Comparison of ENCODE assay signal across 9 mouse cellular contexts in genomic region chr5:144988340-144989060, GRCm38 (mm10). TPM values are rescaled to one million over a fixed set of nuclear protein-coding genes. Genes with fewer than 3 reads are reported as not detected.
DNase-seq lines count a peak whose midpoint lies in the region; ATAC-seq and TF ChIP-seq lines count a peak whose summit lies in the region.
"Had no signal": no experiment of that assay in that cellular context is flagged by ENCODE, and none has a peak within 500 bp of the region (broad histone marks: within the 10 kb centered on the region; RNA-seq: fewer than 3 reads in every experiment).

No protein-coding gene starts in this region.

- peak; percentile 96 for DNase-seq in 3T3-L1 (ENCODE audit: low read depth, low spot score)
- DNase-seq in cerebellum, adult 9-11 months = peak; percentile 36
- peak; percentile 52 for DNase-seq in heart, adult 8-10 months (ENCODE audit: low spot score)
- peak; percentile 39 for DNase-seq in limb, embryonic 14.5 days (ENCODE audit: low spot score)
- DNase-seq in retina, postnatal 1 day = peak; percentile 77

- H3K27me3 ChIP-seq in ES-Bruce4 (ENCODE audit: control insufficient read depth, insufficient read depth, low read length, poor library complexity, severe bottlenecking) = no peaks in the 10 kb centered on the region
- no peaks in the 10 kb centered on the region for H3K27me3 ChIP-seq in kidney, embryonic 15.5 days
- no peaks in the 10 kb centered on the region for H3K27me3 ChIP-seq in limb, embryonic 14.5 days (ENCODE audit: control insufficient read depth, insufficient read depth, low read length)

- peak; percentile 63; the same call in 1 of the 2 replicates for ATAC-seq in kidney, embryonic 15.5 days (replicated peaks; ENCODE audit: low FRiP score)
- peak; percentile 68; the same call in 1 of the 2 replicates for ATAC-seq in limb, embryonic 14.5 days (ENCODE audit: low FRiP score, low read depth)
- no peak for ATAC-seq in activated CD4-positive, CD25-positive, alpha-beta regulatory T cell, adult 4 months

- TF ChIP-seq POLR2A in ES-Bruce4 (IDR thresholded peaks at IDR 0.05; ENCODE audit: insufficient read depth, low read length) = no peak
- no peak for TF ChIP-seq POLR2A in limb, embryonic 14.5 days (IDR thresholded peaks at IDR 0.05; ENCODE audit: borderline replicate concordance, extremely low read depth, insufficient read depth, insufficient read length)

- H3K36me3 ChIP-seq in ES-Bruce4 (ENCODE audit: control insufficient read depth, insufficient read depth, low read length, poor library complexity, severe bottlenecking) = no peaks in the 10 kb centered on the region
- H3K36me3 ChIP-seq in kidney, embryonic 15.5 days = no peaks in the 10 kb centered on the region
- no peaks in the 10 kb centered on the region for H3K36me3 ChIP-seq in limb, embryonic 14.5 days (ENCODE audit: control insufficient read depth, insufficient read depth, low read length)

- H3K4me1 ChIP-seq in ES-Bruce4 (ENCODE audit: control insufficient read depth, insufficient read depth, low read length) = no peaks in the 10 kb centered on the region
- no peaks in the 10 kb centered on the region for H3K4me1 ChIP-seq in kidney, embryonic 15.5 days
- no peaks in the 10 kb centered on the region for H3K4me1 ChIP-seq in limb, embryonic 14.5 days (ENCODE audit: control insufficient read depth, insufficient read depth, low read length)

- peak; percentile 28 for TF ChIP-seq CTCF in ES-Bruce4 (IDR thresholded peaks at IDR 0.05; ENCODE audit: low read depth, low read length)

- 45% methylated on average over 9 of the region's 9 CpGs for WGBS in kidney, embryonic 15.5 days
- WGBS in limb, embryonic 14.5 days = 45% methylated on average over 9 of the region's 9 CpGs

- H3K4me2 ChIP-seq in kidney, embryonic 15.5 days = no peak overlapping the region
- H3K4me2 ChIP-seq in limb, embryonic 14.5 days (replicated peaks; ENCODE audit: low read depth, low read length, severe bottlenecking) = no peak overlapping the region

- H3K9me3 ChIP-seq in ES-Bruce4 (replicated peaks; ENCODE audit: control insufficient read depth, insufficient read depth, low read length, poor library complexity, severe bottlenecking) = no peaks in the 10 kb centered on the region
- H3K9me3 ChIP-seq in kidney, embryonic 15.5 days (replicated peaks) = 0 out of 2 replicates have a peak, but pooled peaks cover 2% of the 10 kb centered on the region
- H3K9me3 ChIP-seq in limb, embryonic 14.5 days (ENCODE audit: control insufficient read depth, low read length) = peaks cover 4% of the 10 kb centered on the region; the same call in 1 of the 2 replicates

- no peak overlapping the region for H3K27ac ChIP-seq in ES-Bruce4 (ENCODE audit: insufficient read depth, low read length)
- no peak overlapping the region for H3K27ac ChIP-seq in kidney, embryonic 15.5 days
- H3K27ac ChIP-seq in limb, embryonic 14.5 days (replicated peaks; ENCODE audit: low read depth, low read length) = no peak overlapping the region

- no peak for TF ChIP-seq EP300 in ES-Bruce4 (IDR thresholded peaks at IDR 0.05; ENCODE audit: insufficient read depth, low read depth, low read length)

- no peak overlapping the region for H3K4me3 ChIP-seq in ES-Bruce4 (ENCODE audit: low read depth, low read length)
- no peak overlapping the region for H3K4me3 ChIP-seq in kidney, embryonic 15.5 days (replicated peaks)
- H3K4me3 ChIP-seq in limb, embryonic 14.5 days (replicated peaks; ENCODE audit: low read length) = no peak overlapping the region

- no peak overlapping the region for H3K9ac ChIP-seq in ES-Bruce4 (ENCODE audit: low read depth, poor library complexity, severe bottlenecking)
- no peak overlapping the region for H3K9ac ChIP-seq in kidney, embryonic 15.5 days
- H3K9ac ChIP-seq in limb, embryonic 14.5 days (ENCODE audit: low read depth, low read length, severe bottlenecking) = no peak overlapping the region

RNA-seq across cellular contexts. Expression of gene Smurf1, which starts 22.9 kb away (rescaled TPM):
- polyA plus RNA-seq in ES-Bruce4 (2011; ENCODE audit: insufficient read depth, insufficient read length, low read depth, missing spikeins) = 18.4 and 19.7 TPM in 2 replicates
- total RNA-seq in heart, adult 8-10 months (2022) = 10 to 100 TPM; 29.5 to 34.9 (median 30.3) TPM
- 14.0 and 15.4 TPM in 2 replicates for polyA plus RNA-seq in kidney, embryonic 15.5 days (2015; fragmentation: Nextera tagmentation; extraction: Ambion mirVana)
- polyA plus RNA-seq in limb, embryonic 14.5 days (2012; rRNA removed) = 28.3 and 33.7 TPM in 2 replicates
- 24.7 and 25.8 TPM in 2 replicates for polyA plus RNA-seq in limb, embryonic 14.5 days (2014; fragmentation: Nextera tagmentation; extraction: Ambion mirVana)
- 1 to 10 TPM; 4.0 to 5.2 TPM for polyA plus RNA-seq in activated CD4-positive, CD25-positive, alpha-beta regulatory T cell, adult 4 months (2017; shearing (Covaris generic))

RNA-seq across cellular contexts. Expression of gene Gm4871, which starts 44.1 kb away (rescaled TPM):
- polyA plus RNA-seq in ES-Bruce4 (2011; ENCODE audit: insufficient read depth, insufficient read length, low read depth, missing spikeins) = not detected in 2 replicates
- total RNA-seq in heart, adult 8-10 months (2022) = not detected
- polyA plus RNA-seq in kidney, embryonic 15.5 days (2015; fragmentation: Nextera tagmentation; extraction: Ambion mirVana) = not detected in 2 replicates
- not detected in 2 replicates for polyA plus RNA-seq in limb, embryonic 14.5 days (2012; rRNA removed)
- not detected in 2 replicates for polyA plus RNA-seq in limb, embryonic 14.5 days (2014; fragmentation: Nextera tagmentation; extraction: Ambion mirVana)
- not detected for polyA plus RNA-seq in activated CD4-positive, CD25-positive, alpha-beta regulatory T cell, adult 4 months (2017; shearing (Covaris generic))
- total RNA-seq: hematopoietic stem cell, adult 5-6 weeks had no signal

RNA-seq across cellular contexts. Expression of gene 1700018F24Rik, which starts 54.3 kb away (rescaled TPM):
- not detected in 2 replicates for polyA plus RNA-seq in ES-Bruce4 (2011; ENCODE audit: insufficient read depth, insufficient read length, low read depth, missing spikeins)
- not detected for total RNA-seq in heart, adult 8-10 months (2022)
- polyA plus RNA-seq in kidney, embryonic 15.5 days (2015; fragmentation: Nextera tagmentation; extraction: Ambion mirVana) = not detected in 2 replicates
- not detected in 2 replicates for polyA plus RNA-seq in limb, embryonic 14.5 days (2012; rRNA removed)
- polyA plus RNA-seq in limb, embryonic 14.5 days (2014; fragmentation: Nextera tagmentation; extraction: Ambion mirVana) = not detected in 2 replicates
- polyA plus RNA-seq in activated CD4-positive, CD25-positive, alpha-beta regulatory T cell, adult 4 months (2017; shearing (Covaris generic)) = not detected
- total RNA-seq: hematopoietic stem cell, adult 5-6 weeks had no signal

Comparison
In these comparisons a context has a peak if more than half of its experiments do, and no peak if none do; other contexts are left out.
1. DNase-seq: peak in every context shown above with its lines; median percentile 96 in 3T3-L1; 77 in retina, postnatal 1 day; 52 in heart, adult 8-10 months; 39 in limb, embryonic 14.5 days; 36 in cerebellum, adult 9-11 months.